Mouse (Mus musculus) lung, postnatal 0 days (tissue): Measurements from ENCODE around the gene Htr3b. TPM values are rescaled to one million over a fixed set of nuclear protein-coding genes. Genes with fewer than 3 reads are reported as not detected.

Experiments
- ATAC-seq: fragments of 200-750 bp; cut with Nextera tagmentation; 2 replicates; pipeline ENCODE4 v1.8.0; 2017; ENCODE audit warnings: moderate library complexity
- DNase-seq: peaks from one replicate; pipeline ENCODE4 v3.0.0-alpha.2; 2016; ENCODE audit warnings: low spot score
- H3K27ac ChIP-seq: fragments of 300-500 bp; sonication (generic); 2 replicates; pipeline ENCODE4 v1.5.1; 2014; ENCODE audit warnings: antibody characterized with exemption, mild to moderate bottlenecking, low read length, mixed read lengths
- H3K27me3 ChIP-seq: fragments of 300-500 bp; sonication (generic); replicated peaks from 2 replicates; pipeline ENCODE4 v1.6.1; 2014; ENCODE audit warnings: low read length, mixed read lengths; ENCODE audit not compliant: insufficient read depth
- H3K36me3 ChIP-seq: fragments of 300-500 bp; sonication (generic); 2 replicates; pipeline ENCODE4 v1.6.1; 2014; ENCODE audit warnings: low read length, mixed read lengths; ENCODE audit not compliant: insufficient read depth
- H3K4me1 ChIP-seq: fragments of 300-500 bp; sonication (generic); 2 replicates; pipeline ENCODE4 v1.6.1; 2014; ENCODE audit warnings: antibody characterized with exemption, low read depth, low read length, mixed read lengths; ENCODE audit not compliant: insufficient read depth
- H3K4me2 ChIP-seq: fragments of 300-500 bp; sonication (generic); replicated peaks from 2 replicates; pipeline ENCODE4 v1.6.1; 2014; ENCODE audit warnings: low read depth, mild to moderate bottlenecking, low read length, moderate library complexity, mixed read lengths
- H3K4me3 ChIP-seq: fragments of 300-500 bp; sonication (generic); 2 replicates; pipeline ENCODE4 v1.5.1; 2014; ENCODE audit warnings: low read depth, low read length
- H3K9ac ChIP-seq: fragments of 300-500 bp; sonication (generic); replicated peaks from 2 replicates; pipeline ENCODE4 v1.6.1; 2014; ENCODE audit warnings: low read depth, mild to moderate bottlenecking
- H3K9me3 ChIP-seq: fragments of 300-500 bp; sonication (generic); 2 replicates; pipeline ENCODE4 v1.6.1; 2016; ENCODE audit warnings: low read length, mixed read lengths
- CTCF ChIP-seq: IDR thresholded peaks from 2 replicates; pipeline ENCODE4 v1.5.1; 2016; ENCODE audit warnings: antibody characterized with exemption, mild to moderate bottlenecking
- EP300 ChIP-seq: IDR thresholded peaks from 2 replicates; pipeline ENCODE4 v1.6.1; 2016; ENCODE audit warnings: antibody characterized with exemption, mild to moderate bottlenecking, control low read depth
- WGBS: fragments of 180-500 bp; shearing (Covaris S2); extraction: QIAGEN DNeasy Blood & Tissue Kit; methylation state at CpG from one replicate; pipeline ENCODE4 v1.1.7; 2014; 5-methylcytosine and 5-hydroxymethylcytosine counted together
- polyA plus RNA-seq: library from polyadenylated mRNA; unstranded; fragments of >200 nt; fragmentation: Nextera tagmentation; extraction: Ambion mirVana; gene quantifications from 2 replicates; pipeline ENCODE4 v1.2.1, GENCODE M21; 2015

Htr3b gene
- polyA plus RNA-seq, 1 experiment from 2014 or later, result not detected

- ATAC-seq, result no peak
- WGBS, result 48% methylated on average over 1 of the region's 1 CpGs
- no peak for DNase-seq
- no peak overlapping the region for H3K27ac ChIP-seq
- H3K4me1 ChIP-seq, result no peaks in the 10 kb centered on the region
- no peak overlapping the region for H3K4me2 ChIP-seq
- H3K27me3 ChIP-seq, result no peaks in the 10 kb centered on the region
- H3K36me3 ChIP-seq, result no peaks in the 10 kb centered on the region
- no peak overlapping the region for H3K9ac ChIP-seq
- TF ChIP-seq EP300, result no peak
- TF ChIP-seq CTCF, result no peak
- no peak overlapping the region for H3K4me3 ChIP-seq
- H3K9me3 ChIP-seq, result no peaks in the 10 kb centered on the region
These were observed 22.4 kb downstream of the Htr3b start for GRCm38 (mm10) chr9:48942349-48942748.

- Histone ChIP-seq H3K4me2 (no peak overlapping the region), H3K4me3 (no peak overlapping the region), H3K36me3 (no peaks in the 10 kb centered on the region), H3K4me1 (no peaks in the 10 kb centered on the region), H3K9ac (no peak overlapping the region), H3K27ac (no peak overlapping the region), H3K9me3 (no peaks in the 10 kb centered on the region), H3K27me3 (no peaks in the 10 kb centered on the region)
- WGBS, result 51% methylated on average over 5 of the region's 5 CpGs
- DNase-seq, result no peak
- TF ChIP-seq EP300 (no peak), CTCF (no peak)
- ATAC-seq, result no peak
These were observed 35.4 kb downstream of the Htr3b start for GRCm38 (mm10) chr9:48929436-48929835.

GRCm38 (mm10) chr9:48928781-48929180, 36.0 kb downstream of the Htr3b start:
- no peak for ATAC-seq
- H3K36me3 ChIP-seq, result no peaks in the 10 kb centered on the region
- H3K4me1 ChIP-seq, result no peaks in the 10 kb centered on the region
- H3K9ac ChIP-seq, result no peak overlapping the region
- no peaks in the 10 kb centered on the region for H3K9me3 ChIP-seq
- H3K27me3 ChIP-seq, result no peaks in the 10 kb centered on the region
- H3K27ac ChIP-seq, result no peak overlapping the region
- DNase-seq, result no peak
- TF ChIP-seq CTCF (no peak), EP300 (no peak)
- no peak overlapping the region for H3K4me2 ChIP-seq
- no peak overlapping the region for H3K4me3 ChIP-seq
- WGBS, result 47% methylated on average over 3 of the region's 3 CpGs

- no peak for TF ChIP-seq EP300
- no peak for TF ChIP-seq CTCF
- 70% methylated on average over 18 of the region's 18 CpGs for WGBS
- H3K4me2 ChIP-seq, result no peak overlapping the region
- ATAC-seq (no peak), DNase-seq (no peak)
- no peaks in the 10 kb centered on the region for H3K36me3 ChIP-seq
- H3K4me1 ChIP-seq, result no peaks in the 10 kb centered on the region
- H3K9me3 ChIP-seq, result no peaks in the 10 kb centered on the region
- H3K27ac ChIP-seq, result no peak overlapping the region
- H3K27me3 ChIP-seq, result no peaks in the 10 kb centered on the region
- no peak overlapping the region for H3K9ac ChIP-seq
- no peak overlapping the region for H3K4me3 ChIP-seq
These were observed 48.6 kb downstream of the Htr3b start for GRCm38 (mm10) chr9:48916011-48916788.

GRCm38 (mm10) chr9:48910885-48911537, 53.8 kb downstream of the Htr3b start, which contains the start of gene Htr3a:
Gene Htr3a (minus strand): TSS chr9:48911099.
- peak; percentile 28 for DNase-seq
- WGBS, result 3% methylated on average over 9 of the region's 9 CpGs
- no peak; the same call in 1 of the 2 replicates for ATAC-seq
- TF ChIP-seq EP300, result no peak
- TF ChIP-seq CTCF, result no peak
- H3K4me3 ChIP-seq, result no peak within 1 kb of the TSS
- no peak within 1 kb of the TSS for H3K4me2 ChIP-seq
- H3K4me1 ChIP-seq, result no peaks in the 10 kb centered on the region
- H3K36me3 ChIP-seq, result no peaks in the 10 kb centered on the region
- H3K27me3 ChIP-seq, result no peaks in the 10 kb centered on the region
- H3K9ac ChIP-seq, result no peak within 1 kb of the TSS
- H3K9me3 ChIP-seq, result no peaks in the 10 kb centered on the region
- no peak within 1 kb of the TSS for H3K27ac ChIP-seq

- DNase-seq, result no peak
- Histone ChIP-seq H3K9ac (no peak overlapping the region), H3K4me3 (no peak overlapping the region), H3K27me3 (no peaks in the 10 kb centered on the region), H3K27ac (no peak overlapping the region), H3K36me3 (no peaks in the 10 kb centered on the region), H3K4me1 (no peaks in the 10 kb centered on the region), H3K4me2 (no peak overlapping the region), H3K9me3 (no peaks in the 10 kb centered on the region)
- ATAC-seq, result no peak
- 71% methylated on average over 5 of the region's 5 CpGs for WGBS
- TF ChIP-seq EP300, result no peak
- no peak for TF ChIP-seq CTCF
These were observed 60.4 kb downstream of the Htr3b start for GRCm38 (mm10) chr9:48904421-48904820.
